Mouse (Mus musculus) induced T-regulatory cell, adult 2 months (primary cell): ENCODE results near the gene Plscr2.

Source experiments
- DNase-seq: peaks from one replicate; pipeline ENCODE4 v3.0.0-alpha.2; 2012; ENCODE audit warnings: low read depth

Gene Plscr2

DNA sequence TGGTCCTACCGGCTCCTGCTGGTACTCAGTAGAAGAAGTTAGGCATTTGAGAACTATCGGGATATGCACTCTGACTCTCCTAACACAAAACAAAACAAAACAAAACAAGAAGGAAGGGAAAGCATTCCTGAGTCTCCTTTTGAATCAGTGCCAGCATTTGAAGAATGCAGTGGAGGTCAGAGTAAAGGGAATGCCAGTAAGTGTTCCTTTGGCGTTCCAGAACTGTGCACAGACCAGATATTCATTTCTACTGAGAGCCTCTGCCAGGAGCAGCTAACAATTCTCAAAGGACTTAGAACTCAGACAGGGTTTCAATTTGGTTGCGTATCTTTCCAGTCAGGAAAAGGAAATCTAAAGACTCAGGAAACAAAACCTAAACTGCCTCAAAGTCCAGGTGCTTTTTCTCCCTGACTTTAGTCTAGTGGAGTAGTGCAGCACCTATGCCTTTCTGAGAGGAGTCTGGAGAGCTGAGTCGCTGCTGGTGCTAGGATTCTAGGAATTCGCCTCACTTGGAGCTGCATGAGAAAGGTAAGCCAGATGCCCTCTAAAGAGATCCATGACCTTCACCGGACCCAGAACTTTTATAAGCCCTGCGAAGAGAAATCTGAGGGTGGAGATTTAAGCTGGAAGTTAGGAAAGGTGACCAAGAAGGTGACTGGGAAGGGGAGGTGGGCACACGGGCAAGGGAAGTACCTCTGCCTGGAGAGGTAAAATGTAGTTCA is at the start of gene Plscr2:
TSS of gene Plscr2 (plus strand) at position 117 of the 722 bp plus-strand sequence.
- DNase-seq, result no peak

DNA sequence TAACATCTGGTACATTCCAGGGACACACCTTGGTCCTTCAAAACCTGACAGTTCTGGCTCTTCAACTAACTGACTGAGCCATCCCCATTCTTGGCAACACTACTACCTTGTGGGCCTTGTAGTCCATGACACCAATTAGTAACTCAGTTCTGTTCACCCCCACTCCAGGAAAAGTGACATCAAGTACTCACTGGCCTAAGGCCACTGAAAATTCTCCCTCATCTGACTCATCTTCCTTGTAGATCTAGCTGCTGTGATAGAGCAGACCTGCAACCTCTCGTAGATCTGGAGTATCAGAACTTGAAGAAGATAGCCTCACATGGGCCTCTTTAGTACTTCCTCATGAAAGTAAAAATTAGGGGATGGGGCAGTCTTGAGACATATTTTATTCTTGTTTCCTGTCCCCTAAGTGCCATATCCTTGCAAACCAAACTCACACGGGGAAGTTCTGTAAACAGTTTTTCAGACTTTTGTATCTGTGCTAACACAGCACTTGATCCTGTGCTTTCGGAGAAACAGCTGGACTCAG is 49.2 kb upstream of the Plscr2 start:
- no peak for DNase-seq

DNA sequence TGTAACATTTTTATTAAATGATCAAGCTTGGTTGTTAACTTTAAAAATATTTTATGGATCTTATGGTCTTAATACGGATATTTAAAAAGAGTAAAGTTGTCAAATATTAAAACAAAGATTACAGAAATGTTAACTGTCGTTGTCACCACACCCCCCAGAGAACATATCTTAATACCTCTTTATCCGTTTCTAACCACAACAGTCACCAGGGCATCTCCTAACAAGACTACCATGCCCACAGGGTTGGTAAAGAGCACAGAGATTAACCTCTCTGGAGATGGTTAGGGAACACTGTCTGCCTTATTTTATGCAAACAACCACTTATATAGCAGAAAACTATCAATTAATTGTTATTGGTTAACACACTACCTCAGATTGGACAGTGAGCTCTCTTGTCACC is 48.6 kb upstream of the Plscr2 start:
- no peak for DNase-seq

DNA sequence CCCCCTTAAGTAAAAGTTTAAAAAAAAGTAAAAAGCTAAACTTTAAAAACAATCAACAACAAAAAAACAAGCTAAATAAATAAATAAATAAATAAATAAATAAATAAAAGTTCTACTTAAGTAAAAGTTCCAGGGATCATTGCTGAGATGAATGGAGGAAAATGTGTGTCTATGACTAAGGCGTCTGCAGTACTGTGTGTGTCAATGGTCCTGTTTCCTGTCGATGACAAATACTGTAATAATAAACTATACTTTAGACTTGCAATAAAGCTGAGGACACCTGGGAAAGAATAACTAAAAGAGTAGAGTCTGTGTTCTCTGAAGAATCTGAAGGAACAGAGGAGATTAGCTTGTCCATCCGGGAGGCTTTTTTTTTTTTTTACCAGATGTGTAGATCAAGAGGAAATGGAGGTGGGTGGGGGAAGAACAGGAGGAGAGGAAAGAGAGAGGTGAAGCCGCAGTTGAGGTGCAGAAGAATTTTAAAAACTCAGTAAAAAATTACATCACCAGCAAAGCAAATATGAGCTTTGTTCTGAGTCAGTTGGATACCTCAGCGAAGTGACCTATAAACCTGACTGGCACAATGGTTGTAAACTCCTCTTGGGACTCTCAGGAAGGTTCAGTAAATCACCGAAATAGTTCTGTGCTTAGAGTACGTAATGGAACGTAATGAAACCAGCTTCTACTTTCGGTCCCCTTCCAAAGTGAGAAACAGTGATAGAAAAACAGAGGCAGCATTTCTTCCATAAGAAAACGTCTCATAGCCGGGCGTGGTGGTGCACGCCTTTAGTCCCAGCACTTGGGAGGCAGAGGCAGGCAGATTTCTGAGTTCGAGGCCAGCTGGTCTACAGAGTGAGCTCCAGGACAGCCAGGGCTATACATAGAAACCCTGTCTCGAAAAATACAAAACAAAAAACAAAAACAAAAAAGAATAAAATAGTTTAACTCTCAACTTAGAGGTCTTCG is 46.3 kb upstream of the Plscr2 start:
- DNase-seq, result peak; percentile 73

DNA sequence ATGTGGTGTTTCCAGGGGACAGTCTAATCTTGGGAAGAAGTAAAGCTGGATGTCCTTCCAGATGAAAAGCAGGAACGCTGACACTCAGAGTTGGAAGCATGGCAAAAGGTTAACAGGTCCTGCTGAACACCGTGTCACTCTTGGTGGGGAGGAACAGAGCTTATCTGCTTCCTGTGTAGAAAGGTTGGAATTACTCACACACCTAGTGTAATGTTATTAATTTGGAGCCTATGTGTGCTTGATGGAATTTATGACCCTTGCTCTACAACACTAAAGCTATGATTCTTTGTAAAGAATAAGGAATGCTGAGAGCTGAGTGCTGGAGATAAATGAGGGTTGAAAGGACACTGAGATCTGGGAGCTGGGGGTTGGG is 45.6 kb upstream of the Plscr2 start:
- DNase-seq, result peak; percentile 42

DNA sequence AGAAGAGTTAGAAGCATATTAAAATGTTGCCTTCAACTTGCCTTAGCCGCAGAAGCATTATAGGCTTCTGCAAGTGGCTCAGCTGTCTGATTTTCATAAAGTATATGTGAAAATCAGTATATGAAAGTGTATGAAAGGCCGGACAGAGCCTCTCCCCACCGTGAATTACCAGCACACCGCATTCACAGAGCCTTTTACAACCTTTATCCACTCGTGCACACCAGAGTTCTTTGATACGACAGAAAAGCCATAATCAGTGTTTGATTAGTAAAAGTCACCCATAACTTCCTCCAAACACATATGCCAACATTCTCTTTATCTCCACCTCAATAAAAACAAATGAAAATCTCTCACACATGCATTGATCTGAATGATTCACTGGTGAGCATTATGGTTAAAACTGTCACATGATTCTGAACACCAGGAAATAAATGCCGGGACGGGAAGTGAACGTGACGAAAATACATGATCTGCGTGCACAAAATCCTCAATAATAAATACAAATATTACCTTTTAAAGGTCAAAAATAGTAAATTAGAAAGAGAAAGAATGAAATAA is 40.4 kb upstream of the Plscr2 start:
- DNase-seq, result no peak

DNA sequence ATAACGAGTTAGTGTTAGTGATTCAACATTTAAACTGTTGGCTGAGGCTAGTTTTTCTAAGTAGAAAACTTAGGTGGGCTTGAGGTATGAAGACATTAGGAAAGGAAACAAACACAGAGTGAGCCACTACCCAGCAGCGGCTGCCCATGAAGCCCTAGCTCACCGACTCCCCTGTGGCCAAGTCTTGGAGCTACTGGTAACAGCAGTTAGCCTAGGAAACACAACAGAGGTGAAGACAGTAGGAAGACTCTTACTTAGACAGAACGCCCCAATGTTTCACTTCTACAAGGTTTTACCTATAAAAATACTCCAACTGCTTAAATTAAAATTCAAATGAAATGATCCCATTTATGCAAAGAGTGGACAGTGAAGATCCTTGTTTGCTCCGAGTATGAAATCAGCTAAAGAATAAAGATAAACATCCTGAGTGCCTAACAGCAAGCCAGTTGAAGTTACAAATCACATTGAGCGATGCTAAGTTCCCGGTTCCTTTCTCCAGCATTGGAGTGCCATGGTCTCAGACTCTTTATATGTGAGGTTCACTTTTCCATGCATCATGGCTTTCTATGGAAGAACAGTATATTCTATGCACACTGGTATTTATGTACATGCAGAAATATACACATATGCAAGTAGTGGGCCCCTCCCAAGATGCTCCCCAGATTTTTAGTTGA is 26.5 kb upstream of the Plscr2 start:
- DNase-seq, result no peak

DNA sequence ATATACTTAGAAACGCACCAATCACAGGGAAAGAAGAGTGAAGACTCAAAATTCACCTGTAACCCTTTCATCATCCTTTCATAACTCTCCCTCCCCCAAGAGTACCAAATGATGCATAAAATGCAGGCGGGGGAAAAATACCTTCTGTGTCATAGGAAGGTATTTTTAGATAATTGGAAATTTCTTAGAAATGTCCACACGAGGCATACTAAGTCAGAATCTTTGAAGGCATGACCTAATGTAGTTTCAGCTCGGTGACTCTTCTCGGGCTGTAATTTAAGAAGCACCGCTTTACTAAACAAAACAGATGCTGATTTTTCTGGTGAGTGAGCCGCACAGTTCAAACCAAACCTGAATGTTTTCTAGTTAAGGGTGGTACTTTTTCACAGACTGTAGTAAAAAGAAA is 26.0 kb upstream of the Plscr2 start, which contains the start of gene Plscr1:
TSS of gene Plscr1 (plus strand) at position 304 of the 406 bp plus-strand sequence.
- peak; percentile 57 for DNase-seq

DNA sequence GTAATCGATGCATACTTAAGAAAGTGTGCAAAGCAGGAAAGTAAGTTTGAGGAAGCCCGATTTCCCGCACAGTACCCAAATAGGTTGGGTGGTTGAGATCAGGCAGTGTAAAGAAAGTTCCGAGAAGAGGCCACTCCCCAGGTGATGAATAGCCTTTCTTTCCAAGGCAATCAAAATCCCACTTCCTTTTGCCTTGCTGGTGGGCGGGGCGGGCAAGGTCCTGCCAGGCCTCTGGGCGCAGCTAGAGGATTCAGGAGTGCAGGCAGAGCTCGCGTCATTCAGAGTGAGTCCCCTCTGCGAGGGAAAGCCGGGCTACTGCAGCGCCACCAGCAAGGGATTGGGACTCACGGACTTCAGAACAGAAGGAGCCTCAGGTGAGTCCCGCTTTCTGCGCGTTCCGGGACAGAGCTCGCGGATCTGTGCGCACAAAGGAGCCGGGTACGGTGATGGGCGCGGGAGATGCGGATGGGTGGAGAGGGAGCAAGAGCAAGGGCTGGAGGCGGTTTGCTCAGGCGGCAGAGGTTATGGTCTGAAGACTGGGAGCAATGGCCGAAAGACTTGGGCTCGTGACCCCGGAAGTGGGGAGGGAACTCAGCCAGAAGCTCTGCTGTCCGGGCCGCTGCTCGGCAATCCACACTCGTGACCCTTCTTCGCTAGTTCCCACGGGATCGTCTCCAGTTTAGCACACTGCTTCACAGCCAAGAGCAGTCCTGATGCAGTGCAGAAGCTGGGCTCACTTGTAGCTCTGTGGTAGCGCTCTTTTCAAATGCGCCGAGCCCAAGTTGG is 25.2 kb upstream of the Plscr2 start:
- peak; percentile 71 for DNase-seq

DNA sequence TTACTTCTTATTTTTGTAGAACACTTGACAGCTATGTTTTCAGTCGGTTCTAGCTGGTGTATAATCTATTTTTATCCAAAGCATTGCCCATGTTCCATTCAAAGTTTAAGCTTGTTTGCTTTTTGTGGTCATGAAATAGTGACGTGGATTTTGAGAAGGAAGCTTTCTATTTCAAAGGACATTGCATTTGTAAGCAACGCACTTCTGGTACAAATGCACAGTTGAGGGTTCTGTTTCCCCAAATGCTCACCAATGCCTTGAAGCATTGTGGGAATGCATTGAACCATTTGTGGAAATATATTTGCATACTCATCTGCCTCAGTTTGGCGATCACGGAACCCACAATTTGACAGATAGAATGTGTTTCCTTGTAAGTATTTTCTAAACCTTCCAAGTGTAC is 22.7 kb upstream of the Plscr2 start:
- peak; percentile 33 for DNase-seq

DNA sequence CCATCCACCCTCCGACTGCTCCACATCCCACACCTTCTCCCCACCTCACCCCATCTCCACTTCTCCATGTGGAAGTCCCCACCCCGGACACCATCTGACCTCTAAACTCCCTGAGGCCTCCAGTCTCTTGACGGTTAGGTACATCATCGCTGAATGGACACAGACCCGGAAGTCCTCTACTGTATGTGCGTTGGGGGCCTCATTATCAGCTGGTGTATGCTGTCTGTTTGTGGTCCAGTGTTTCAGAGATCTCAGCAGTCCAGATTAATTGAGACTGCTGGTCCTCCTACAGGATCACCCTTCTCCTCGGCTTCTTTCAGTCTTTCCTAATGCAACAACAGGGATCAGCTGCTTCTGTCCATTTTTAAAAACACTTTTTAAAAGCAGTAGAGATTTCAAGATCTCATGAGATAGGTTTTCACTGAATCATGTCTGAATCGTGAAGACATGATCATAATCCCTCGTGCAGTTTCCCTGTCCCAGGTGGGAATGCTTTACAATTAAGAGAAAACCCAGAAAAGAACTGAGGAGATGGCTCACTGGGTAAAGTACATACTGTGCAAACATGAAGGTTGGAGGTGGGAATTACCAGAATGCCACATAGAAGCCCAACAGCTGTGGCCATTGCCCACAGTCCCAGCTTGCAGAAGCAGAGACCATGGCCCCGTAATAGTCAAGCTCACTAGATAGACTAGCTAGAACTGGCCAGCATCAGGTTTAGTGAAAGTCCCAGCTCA is 21.6 kb upstream of the Plscr2 start:
- DNase-seq, result no peak

DNA sequence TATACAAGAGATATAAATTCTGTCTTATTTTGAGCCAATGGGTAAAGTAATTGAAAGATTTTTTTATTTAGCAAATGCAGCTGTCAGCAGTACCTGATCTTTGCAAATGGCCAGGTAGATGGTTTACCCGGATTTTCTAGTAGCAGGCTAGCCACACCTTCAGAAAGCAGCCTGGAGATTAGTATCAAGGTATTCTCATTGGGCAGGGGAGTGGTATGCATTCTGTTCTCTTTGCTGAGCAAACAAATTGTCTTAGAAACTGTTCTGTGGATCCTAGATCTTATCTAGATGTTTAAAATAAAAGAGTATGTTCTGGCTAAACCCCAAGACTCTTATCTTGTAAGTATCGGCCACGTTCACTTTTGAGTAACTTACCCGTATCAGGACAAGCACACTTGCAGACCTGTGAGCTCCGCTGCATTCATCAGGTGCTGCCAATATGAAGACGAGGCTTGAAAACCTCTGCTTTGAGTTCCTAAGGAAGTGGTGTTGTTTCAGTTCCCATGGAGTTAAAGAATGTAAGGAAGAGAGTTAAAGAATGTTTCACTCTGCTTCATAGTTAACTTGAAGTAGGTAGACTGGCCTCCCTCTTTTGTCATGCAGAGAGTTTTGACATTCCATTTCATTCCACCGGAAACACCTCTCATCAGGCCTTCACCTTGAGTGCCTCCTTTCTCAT is 14.8 kb upstream of the Plscr2 start:
- no peak for DNase-seq

DNA sequence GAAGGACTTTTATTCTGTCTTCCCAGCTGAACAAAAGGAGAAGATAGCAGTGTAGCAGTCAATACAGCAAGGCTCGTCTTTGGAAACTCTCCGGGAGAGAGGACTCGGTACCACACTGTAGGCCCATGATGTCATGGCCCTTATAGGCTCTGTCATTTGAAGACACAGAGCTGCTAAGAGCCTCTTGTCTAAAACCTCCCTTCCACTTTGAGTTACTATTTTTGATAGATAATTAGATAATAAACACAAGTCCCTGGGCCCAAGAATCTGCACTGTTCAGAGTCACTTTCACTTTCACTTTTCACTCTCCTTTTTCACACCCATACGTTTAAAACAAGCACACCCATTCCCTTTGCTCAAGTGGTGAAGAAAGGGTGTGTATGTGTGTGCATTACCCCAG is 9.7 kb upstream of the Plscr2 start:
- DNase-seq, result peak; percentile 68

DNA sequence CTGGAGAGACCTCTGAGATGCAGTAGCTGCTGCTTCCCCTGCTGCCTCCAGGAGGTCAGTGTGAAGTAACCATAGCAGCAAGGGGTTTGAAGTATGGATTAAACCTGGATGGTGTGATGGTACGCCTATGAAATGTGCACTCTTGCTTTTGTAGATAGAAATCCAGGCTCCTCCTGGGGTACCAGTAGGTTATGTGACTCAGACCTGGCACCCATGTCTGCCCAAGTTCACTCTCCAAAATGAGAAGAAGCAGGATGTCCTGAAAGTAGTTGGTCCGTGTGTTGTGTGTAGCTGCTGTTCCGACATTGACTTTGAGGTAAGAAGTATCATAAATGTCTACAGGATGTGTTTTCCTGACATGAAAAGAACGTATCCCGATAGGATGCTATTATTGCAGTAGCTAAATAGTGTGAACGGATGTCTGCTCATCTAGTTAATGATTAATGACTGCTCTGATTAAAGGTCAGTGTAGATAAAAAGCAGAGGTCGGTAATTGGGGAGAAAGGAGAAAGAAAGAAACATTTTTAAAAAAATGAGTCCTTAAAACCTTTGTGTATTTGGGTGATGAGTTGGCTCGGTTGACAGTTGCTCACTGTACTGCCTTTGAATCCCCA is 8.7 kb upstream of the Plscr2 start:
- DNase-seq, result no peak

DNA sequence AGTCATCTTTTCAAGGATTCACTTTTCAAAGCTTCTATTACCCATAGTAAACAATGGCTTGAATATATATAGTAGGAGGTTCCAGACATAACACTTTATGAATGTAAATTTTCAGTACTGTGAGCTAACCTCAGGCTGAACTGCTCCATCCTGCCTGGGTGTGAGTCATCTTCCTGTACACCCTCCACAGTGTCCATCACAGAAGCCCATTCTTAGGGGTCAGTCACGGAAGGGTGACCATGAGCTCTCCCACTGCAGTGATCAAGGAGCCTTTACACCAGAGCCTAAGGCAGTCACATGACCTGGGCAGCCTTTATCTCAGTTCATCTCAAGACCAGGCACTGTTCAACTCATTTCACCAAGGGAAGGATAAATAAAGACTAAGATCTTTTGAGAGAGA is 7.7 kb upstream of the Plscr2 start:
- DNase-seq, result no peak

DNA sequence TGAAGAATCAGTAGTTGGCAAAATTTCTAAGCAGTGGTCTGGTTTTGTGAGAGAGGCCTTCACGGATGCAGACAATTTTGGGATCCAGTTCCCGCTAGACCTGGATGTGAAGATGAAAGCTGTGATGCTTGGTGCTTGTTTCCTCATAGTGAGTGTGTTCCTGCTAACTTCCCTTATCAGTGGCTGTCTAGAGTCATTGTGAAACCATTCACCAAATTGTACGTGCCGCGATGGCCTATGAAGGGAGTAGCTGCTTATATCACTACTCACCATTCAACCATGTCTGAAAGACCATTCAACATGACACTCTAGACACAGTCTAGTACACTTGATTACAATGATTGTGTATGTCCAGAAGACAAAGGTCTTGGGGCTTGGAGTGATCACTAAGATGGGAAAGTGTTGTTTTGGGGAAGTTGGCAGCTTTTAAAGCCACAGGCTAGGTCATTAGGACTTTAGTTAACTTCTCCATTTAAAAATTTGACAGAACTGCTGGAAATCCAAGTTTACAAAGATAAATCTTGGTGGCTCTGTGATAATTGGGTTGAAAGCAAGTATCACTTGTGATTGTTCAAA is 5.5 kb upstream of the Plscr2 start:
- no peak for DNase-seq

DNA sequence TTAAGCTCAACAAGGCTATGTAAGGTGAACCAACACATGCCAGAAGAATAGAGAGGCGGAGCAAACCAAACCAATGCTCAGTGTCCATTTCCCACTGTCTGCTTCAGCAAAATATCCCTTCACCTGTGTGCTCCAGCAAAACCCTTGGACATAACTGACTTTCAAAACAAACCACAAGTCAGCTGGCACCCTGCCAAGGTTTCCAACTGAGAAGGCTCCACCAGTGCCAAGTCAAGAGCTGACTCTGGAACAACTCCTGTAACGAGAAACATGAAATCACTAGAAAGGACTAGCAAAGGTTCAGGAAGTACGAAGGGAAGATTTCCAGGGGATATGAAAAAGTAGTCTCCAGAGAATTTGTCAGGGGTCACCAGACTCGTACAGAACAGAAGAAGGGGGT is 4.5 kb upstream of the Plscr2 start:
- no peak for DNase-seq

DNA sequence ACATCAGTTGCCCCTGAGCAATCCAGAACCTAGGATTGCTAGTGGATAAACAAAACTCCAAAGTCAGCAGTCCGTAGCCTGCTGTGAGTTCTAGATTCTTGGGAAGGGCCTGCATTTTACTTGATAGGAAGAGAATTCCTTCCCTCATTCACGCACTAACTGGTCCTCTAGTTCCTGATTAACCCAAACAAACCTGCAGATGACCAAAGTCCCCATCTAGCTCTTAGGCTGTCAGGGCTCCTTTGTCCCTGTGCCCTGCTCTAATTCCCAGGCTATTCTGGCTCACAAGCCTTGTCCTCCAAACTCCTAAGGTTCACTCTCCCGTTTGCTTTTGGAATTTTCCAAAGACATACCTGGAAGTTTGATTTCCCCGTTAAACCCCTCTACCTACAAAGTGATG is 2.8 kb upstream of the Plscr2 start:
- DNase-seq, result no peak

DNA sequence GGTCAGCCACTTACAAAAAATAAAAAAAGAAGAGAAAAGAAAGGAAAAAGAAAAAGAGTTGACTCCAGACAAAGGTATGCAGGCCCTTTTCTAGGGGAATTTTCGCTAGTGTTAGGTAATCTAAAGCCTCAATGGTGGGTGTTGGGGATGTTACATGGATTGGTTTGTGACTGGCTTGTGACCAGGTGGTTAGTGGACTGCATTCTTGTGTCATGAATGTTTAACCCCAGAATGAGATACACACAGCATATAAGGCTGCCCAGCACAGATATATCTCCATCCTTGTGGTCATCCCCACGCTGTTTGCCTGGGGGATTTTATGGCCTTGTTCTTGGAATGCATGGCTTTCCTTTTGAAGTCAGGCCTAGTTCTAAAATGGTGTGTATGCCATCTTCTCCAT is 2.1 kb upstream of the Plscr2 start:
- DNase-seq, result no peak
